Mouse (Mus musculus) ZHBTc4 (cell line): ENCODE results near the gene Ppm1h.
"Not testable (repeated sequence)": the region's sequence is repeated elsewhere in the genome, so short reads cannot be mapped to it uniquely, and the experiment has no call there.

Source experiments
- DNase-seq: peaks from one replicate; pipeline ENCODE4 v3.0.0-alpha.2; 2011; ENCODE audit warnings: low read depth, low spot score

Gene Ppm1h

GRCm38 (mm10) chr10:122891461-122891860 lies 212.9 kb downstream of the Ppm1h start:
- no peak for DNase-seq

- no peak for DNase-seq
Measured at GRCm38 (mm10) chr10:122894555-122895069, 216.1 kb downstream of the Ppm1h start.

- DNase-seq: peak; percentile 81
Measured at GRCm38 (mm10) chr10:122895121-122895770, 216.7 kb downstream of the Ppm1h start.

- DNase-seq: no peak
Measured at GRCm38 (mm10) chr10:122899971-122900370, 221.4 kb downstream of the Ppm1h start.

- no peak for DNase-seq
Measured at GRCm38 (mm10) chr10:122900466-122900865, 221.9 kb downstream of the Ppm1h start.

GRCm38 (mm10) chr10:122901379-122901778 lies 222.8 kb downstream of the Ppm1h start:
- no peak for DNase-seq

- DNase-seq: peak; percentile 69
Measured at GRCm38 (mm10) chr10:122909406-122910032, 231.0 kb downstream of the Ppm1h start.

- DNase-seq: no peak
Measured at GRCm38 (mm10) chr10:122910798-122911225, 232.2 kb downstream of the Ppm1h start.

- DNase-seq: no peak
Measured at GRCm38 (mm10) chr10:122911668-122912067, 233.1 kb downstream of the Ppm1h start.

GRCm38 (mm10) chr10:122912086-122912690 lies 233.6 kb downstream of the Ppm1h start:
- DNase-seq: no peak

GRCm38 (mm10) chr10:122912701-122913368 lies 234.3 kb downstream of the Ppm1h start:
- peak; percentile 67 for DNase-seq

GRCm38 (mm10) chr10:122913393-122913792 lies 234.8 kb downstream of the Ppm1h start:
- no peak for DNase-seq

GRCm38 (mm10) chr10:122915905-122916304 lies 237.3 kb downstream of the Ppm1h start:
- DNase-seq: no peak

- no peak for DNase-seq
Measured at GRCm38 (mm10) chr10:122917648-122918324, 239.2 kb downstream of the Ppm1h start.

- DNase-seq: no peak
Measured at GRCm38 (mm10) chr10:122918325-122918694, 239.7 kb downstream of the Ppm1h start.

GRCm38 (mm10) chr10:122918754-122919153 lies 240.2 kb downstream of the Ppm1h start:
- DNase-seq: no peak

- no peak for DNase-seq
Measured at GRCm38 (mm10) chr10:122919416-122919815, 240.9 kb downstream of the Ppm1h start.

GRCm38 (mm10) chr10:122920218-122920795 lies 241.7 kb downstream of the Ppm1h start:
- no peak for DNase-seq

- DNase-seq: peak; percentile 16
Measured at GRCm38 (mm10) chr10:122922226-122922625, 243.7 kb downstream of the Ppm1h start.

GRCm38 (mm10) chr10:122924571-122924970 lies 246.0 kb downstream of the Ppm1h start:
- DNase-seq: not testable (repeated sequence)

- no peak for DNase-seq
Measured at GRCm38 (mm10) chr10:122926275-122926674, 247.7 kb downstream of the Ppm1h start.
